Mouse (Mus musculus) kidney, embryonic 14.5 days (tissue): ENCODE results near the gene Ewsr1. TPM values are rescaled to one million over a fixed set of nuclear protein-coding genes. Genes with fewer than 3 reads are reported as not detected.

Experiments used
- ATAC-seq: fragments of 200-750 bp; cut with Nextera tagmentation; 2 replicates; pipeline ENCODE4 v1.8.0; 2017; ENCODE audit warnings: moderate number of reproducible peaks, mild to moderate bottlenecking, moderate TSS enrichment, moderate library complexity; ENCODE audit not compliant: low FRiP score, low TSS enrichment
- H3K27ac ChIP-seq: fragments of 300-500 bp; sonication (generic); 2 replicates; pipeline ENCODE4 v1.5.1; 2014; ENCODE audit warnings: low read depth, mild to moderate bottlenecking, low read length, moderate library complexity, mixed read lengths
- H3K27me3 ChIP-seq: fragments of 300-500 bp; sonication (generic); 2 replicates; pipeline ENCODE4 v1.6.1; 2014; ENCODE audit warnings: mild to moderate bottlenecking, low read length; ENCODE audit not compliant: control insufficient read depth, insufficient read depth
- H3K36me3 ChIP-seq: fragments of 300-500 bp; sonication (generic); 2 replicates; pipeline ENCODE4 v1.6.1; 2014; ENCODE audit warnings: low read length, mixed read lengths; ENCODE audit not compliant: control insufficient read depth, insufficient read depth
- H3K4me1 ChIP-seq: fragments of 300-500 bp; sonication (generic); 2 replicates; pipeline ENCODE4 v1.6.1; 2014; ENCODE audit warnings: low read length, mixed read lengths; ENCODE audit not compliant: control insufficient read depth, insufficient read depth
- H3K4me2 ChIP-seq: fragments of 300-500 bp; sonication (generic); replicated peaks from 2 replicates; pipeline ENCODE4 v1.6.1; 2014; ENCODE audit warnings: low read depth, mild to moderate bottlenecking, low read length
- H3K4me3 ChIP-seq: fragments of 300-500 bp; sonication (generic); 2 replicates; pipeline ENCODE4 v1.5.1; 2014; ENCODE audit warnings: mild to moderate bottlenecking, low read length
- H3K9ac ChIP-seq: fragments of 300-500 bp; sonication (generic); 2 replicates; pipeline ENCODE4 v1.6.1; 2014; ENCODE audit warnings: low read depth, mild to moderate bottlenecking, low read length, moderate library complexity
- H3K9me3 ChIP-seq: fragments of 300-500 bp; sonication (generic); 2 replicates; pipeline ENCODE4 v1.6.1; 2016; ENCODE audit warnings: low read length; ENCODE audit not compliant: control insufficient read depth
- WGBS: fragments of 180-500 bp; shearing (Covaris S2); extraction: QIAGEN DNeasy Blood & Tissue Kit; methylation state at CpG from one replicate; pipeline ENCODE4 v1.1.7; 2014; 5-methylcytosine and 5-hydroxymethylcytosine counted together
- polyA plus RNA-seq: library from polyadenylated mRNA; unstranded; fragments of >200 nt; fragmentation: Nextera tagmentation; extraction: Ambion mirVana; gene quantifications from 2 replicates; pipeline ENCODE4 v1.2.1, GENCODE M21; 2014

Gene Ewsr1
- polyA plus RNA-seq, 1 experiment from 2014 or later = 506 TPM

- H3K9ac ChIP-seq = no peak overlapping the region
- 56% methylated on average over 18 of the region's 18 CpGs for WGBS
- H3K36me3 ChIP-seq = peaks cover 44% of the 10 kb centered on the region
- no peak for ATAC-seq
- H3K4me3 ChIP-seq = no peak overlapping the region
- H3K27ac ChIP-seq = no peak overlapping the region; the same call in 1 of the 2 replicates
- no peak overlapping the region for H3K4me2 ChIP-seq
- no peaks in the 10 kb centered on the region for H3K4me1 ChIP-seq
- no peaks in the 10 kb centered on the region for H3K9me3 ChIP-seq
- no peaks in the 10 kb centered on the region for H3K27me3 ChIP-seq
These were observed 57.8 kb downstream of the Ewsr1 start for GRCm38 (mm10) chr11:5041144-5041780.

GRCm38 (mm10) chr11:5040585-5040984 lies 58.5 kb downstream of the Ewsr1 start:
- Histone ChIP-seq H3K4me2 (no peak overlapping the region), H3K36me3 (peaks cover 50% of the 10 kb centered on the region), H3K4me1 (no peaks in the 10 kb centered on the region), H3K27me3 (no peaks in the 10 kb centered on the region), H3K9ac (no peak overlapping the region), H3K9me3 (no peaks in the 10 kb centered on the region), H3K4me3 (no peak overlapping the region), H3K27ac (no peak overlapping the region; the same call in 1 of the 2 replicates)
- 93% methylated on average over 5 of the region's 5 CpGs for WGBS
- ATAC-seq = no peak

GRCm38 (mm10) chr11:5037146-5037854 lies 61.8 kb downstream of the Ewsr1 start:
- ATAC-seq = no peak
- Histone ChIP-seq H3K4me3 (no peak overlapping the region), H3K27me3 (no peaks in the 10 kb centered on the region), H3K27ac (no peak overlapping the region), H3K4me2 (no peak overlapping the region), H3K4me1 (no peaks in the 10 kb centered on the region), H3K9me3 (no peaks in the 10 kb centered on the region), H3K9ac (no peak overlapping the region), H3K36me3 (peaks cover 77% of the 10 kb centered on the region)
- WGBS = 89% methylated on average over 8 of the region's 8 CpGs

GRCm38 (mm10) chr11:5035421-5035820 lies 63.6 kb downstream of the Ewsr1 start:
- no peaks in the 10 kb centered on the region for H3K4me1 ChIP-seq
- H3K9me3 ChIP-seq = no peaks in the 10 kb centered on the region
- ATAC-seq = no peak
- no peak overlapping the region for H3K4me2 ChIP-seq
- H3K27ac ChIP-seq = no peak overlapping the region
- no peak overlapping the region for H3K9ac ChIP-seq
- 92% methylated on average over 4 of the region's 4 CpGs for WGBS
- no peaks in the 10 kb centered on the region for H3K27me3 ChIP-seq
- no peak overlapping the region for H3K4me3 ChIP-seq
- peaks cover 81% of the 10 kb centered on the region for H3K36me3 ChIP-seq

GRCm38 (mm10) chr11:5033136-5033535 lies 65.9 kb downstream of the Ewsr1 start:
- WGBS = 89% methylated on average over 3 of the region's 3 CpGs
- Histone ChIP-seq H3K4me3 (no peak overlapping the region), H3K4me1 (no peaks in the 10 kb centered on the region), H3K36me3 (peaks cover 83% of the 10 kb centered on the region), H3K9ac (no peak overlapping the region), H3K27me3 (no peaks in the 10 kb centered on the region), H3K4me2 (no peak overlapping the region), H3K27ac (no peak overlapping the region), H3K9me3 (no peaks in the 10 kb centered on the region)
- no peak for ATAC-seq

- Histone ChIP-seq H3K4me3 (no peak overlapping the region), H3K9me3 (no peaks in the 10 kb centered on the region), H3K27me3 (no peaks in the 10 kb centered on the region), H3K36me3 (peaks cover 83% of the 10 kb centered on the region), H3K4me1 (no peaks in the 10 kb centered on the region), H3K9ac (no peak overlapping the region), H3K4me2 (no peak overlapping the region), H3K27ac (no peak overlapping the region)
- 95% methylated on average over 10 of the region's 10 CpGs for WGBS
- ATAC-seq = no peak
These were observed 66.4 kb downstream of the Ewsr1 start for GRCm38 (mm10) chr11:5032706-5033105.

GRCm38 (mm10) chr11:5028228-5028627 lies 70.8 kb downstream of the Ewsr1 start:
- Histone ChIP-seq H3K4me2 (no peak overlapping the region), H3K4me1 (no peaks in the 10 kb centered on the region), H3K27ac (no peak overlapping the region), H3K4me3 (no peak overlapping the region), H3K36me3 (peaks cover 80% of the 10 kb centered on the region), H3K27me3 (no peaks in the 10 kb centered on the region), H3K9ac (no peak overlapping the region), H3K9me3 (no peaks in the 10 kb centered on the region)
- ATAC-seq = no peak
- WGBS = 84% methylated on average over 7 of the region's 7 CpGs

- Histone ChIP-seq H3K36me3 (peaks cover 66% of the 10 kb centered on the region), H3K4me3 (no peak overlapping the region), H3K27ac (no peak overlapping the region), H3K27me3 (no peaks in the 10 kb centered on the region), H3K9me3 (no peaks in the 10 kb centered on the region), H3K9ac (no peak overlapping the region), H3K4me1 (no peaks in the 10 kb centered on the region), H3K4me2 (no peak overlapping the region)
- WGBS = 100% methylated on average over 1 of the region's 1 CpGs
- ATAC-seq = no peak
These were observed 74.0 kb downstream of the Ewsr1 start for GRCm38 (mm10) chr11:5025108-5025507.
